Mouse (Mus musculus) heart, adult 2 months (tissue): Measurements from ENCODE around the gene Map3k21. TPM values are rescaled to one million over a fixed set of nuclear protein-coding genes. Genes with fewer than 3 reads are reported as not detected.

ENCODE experiments used
- DNase-seq, 2 experiments: peaks; one replicate each; pipeline ENCODE4 v3.0.0; 2021
- H3K27ac ChIP-seq: fragments of 200-600 bp; 2 replicates; pipeline ENCODE4 v1.8.1; 2022
- H3K27me3 ChIP-seq: fragments of 200-500 bp; 2 replicates; pipeline ENCODE4 v1.6.1; 2012; ENCODE audit warnings: mild to moderate bottlenecking, low read length, inconsistent platforms, mixed read lengths; ENCODE audit not compliant: control insufficient read depth, insufficient read depth
- H3K36me3 ChIP-seq: fragments of 200-500 bp; 2 replicates; pipeline ENCODE4 v1.6.1; 2012; ENCODE audit warnings: low read length, inconsistent platforms; ENCODE audit not compliant: control insufficient read depth, insufficient read depth
- H3K4me1 ChIP-seq: fragments of 200-500 bp; 2 replicates; pipeline ENCODE4 v1.6.1; 2011; ENCODE audit warnings: low read length; ENCODE audit not compliant: control insufficient read depth, insufficient read depth
- H3K4me3 ChIP-seq: fragments of 200-600 bp; 2 replicates; pipeline ENCODE4 v1.8.1; 2022
- H3K79me2 ChIP-seq: fragments of 200-500 bp; replicated peaks from 2 replicates; pipeline ENCODE4 v1.6.1; 2012; ENCODE audit warnings: mild to moderate bottlenecking, inconsistent platforms, low read length, moderate library complexity, mixed read lengths; ENCODE audit not compliant: control insufficient read depth, insufficient read depth
- H3K9ac ChIP-seq: fragments of 200-500 bp; 2 replicates; pipeline ENCODE4 v1.6.1; 2012; ENCODE audit warnings: low read depth, mild to moderate bottlenecking, control low read depth, inconsistent platforms, low read length, mixed read lengths
- CTCF ChIP-seq: fragments of 200-600 bp; IDR thresholded peaks from 2 replicates; pipeline ENCODE4 v1.8.1; 2022; ENCODE audit warnings: antibody characterized with exemption, mild to moderate bottlenecking, moderate library complexity
- EP300 ChIP-seq: fragments of 200-500 bp; IDR thresholded peaks from 2 replicates; pipeline ENCODE4 v1.6.1; 2011; ENCODE audit warnings: low read depth, low read length, control low read depth; ENCODE audit not compliant: insufficient read depth
- POLR2A ChIP-seq: fragments of 200-500 bp; IDR thresholded peaks from 2 replicates; pipeline ENCODE4 v1.6.1; 2011; ENCODE audit warnings: mild to moderate bottlenecking, low read depth, low read length, control low read depth; ENCODE audit not compliant: insufficient read depth
- WGBS: fragments of 180-500 bp; shearing (Covaris S2); methylation state at CpG from one replicate; pipeline ENCODE4 v1.1.7; 2018; 5-methylcytosine and 5-hydroxymethylcytosine counted together
- intact Hi-C: fragments of 180-260 bp; cut with DNase I; formaldehyde crosslinking; loops from one replicate; pipeline ENCODE4 v1.15.1; 2025
- polyA plus RNA-seq: library from polyadenylated mRNA; depleted of rRNA; stranded (reverse); fragments of >200 nt; gene quantifications from 2 replicates; pipeline ENCODE4 v1.2.3, GENCODE M21; 2012
- total RNA-seq, 2 experiments: library from RNA; stranded (reverse); gene quantifications; 2 replicates each; pipeline ENCODE4 v1.2.3; 2021

The Map3k21 gene
- total and polyA plus RNA-seq, 3 experiments = 0.51 to 1.1 (median 0.66) TPM

DNA sequence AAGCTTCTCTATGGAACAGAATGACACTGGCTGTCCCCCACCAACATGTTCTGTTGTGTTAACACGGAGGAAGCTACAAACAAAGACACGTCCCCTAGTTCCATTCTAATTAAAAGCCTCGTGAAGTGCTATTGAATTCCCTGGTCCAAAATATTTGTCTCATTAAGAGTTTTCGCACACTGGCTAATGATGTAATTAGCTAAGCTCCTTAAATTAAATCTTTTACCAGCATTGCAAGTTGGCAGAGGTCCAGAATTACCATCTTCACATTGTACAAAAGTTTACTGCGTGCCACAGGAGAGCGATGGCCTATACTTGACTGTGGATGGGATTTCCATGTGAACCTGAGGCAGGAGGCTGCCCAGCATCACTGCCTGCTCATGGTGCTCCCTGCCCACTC is 51.5 kb downstream of the Map3k21 start:
- H3K79me2 ChIP-seq = no peaks in the 10 kb centered on the region
- H3K4me3 ChIP-seq = no peak overlapping the region
- H3K27ac ChIP-seq = no peak overlapping the region
- peaks cover 4% of the 10 kb centered on the region for H3K27me3 ChIP-seq
- no peaks in the 10 kb centered on the region for H3K4me1 ChIP-seq
- H3K36me3 ChIP-seq = no peaks in the 10 kb centered on the region
- no peak for TF ChIP-seq CTCF
- no peak for TF ChIP-seq POLR2A
- TF ChIP-seq EP300 = no peak
- WGBS = 86% methylated on average over 6 of the region's 6 CpGs
- intact Hi-C loops = no loop called here
- H3K9ac ChIP-seq = no peak overlapping the region
- DNase-seq = no peak

DNA sequence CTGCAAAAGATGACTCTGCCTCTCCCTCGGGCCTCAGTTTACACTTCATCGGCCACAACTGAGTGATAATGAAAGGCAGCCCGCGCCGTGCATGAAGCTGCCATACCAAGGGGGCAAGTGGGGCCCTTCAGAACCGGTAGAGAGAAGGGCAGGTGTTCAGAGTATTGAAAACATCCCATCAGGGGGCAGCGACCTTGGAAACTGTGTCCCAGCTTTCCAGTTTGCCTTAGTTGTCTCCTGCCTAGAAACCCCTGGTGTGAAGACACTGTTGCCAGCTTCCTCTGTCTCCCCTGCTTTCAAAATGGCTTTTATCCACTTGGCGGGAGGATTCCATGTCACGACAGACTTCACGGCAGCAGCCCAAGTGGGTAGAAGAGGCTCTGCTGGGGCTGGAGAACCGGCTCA is 53.6 kb downstream of the Map3k21 start:
- WGBS = 5% methylated on average over 11 of the region's 11 CpGs
- H3K79me2 ChIP-seq = no peaks in the 10 kb centered on the region
- H3K9ac ChIP-seq = no peak overlapping the region
- H3K36me3 ChIP-seq = no peaks in the 10 kb centered on the region
- no peaks in the 10 kb centered on the region for H3K4me1 ChIP-seq
- intact Hi-C loops = no loop called here
- TF ChIP-seq POLR2A = no peak
- no peak for TF ChIP-seq CTCF
- no peak for TF ChIP-seq EP300
- DNase-seq = no peak
- H3K4me3 ChIP-seq = no peak overlapping the region
- peaks cover 5% of the 10 kb centered on the region for H3K27me3 ChIP-seq
- no peak overlapping the region for H3K27ac ChIP-seq

DNA sequence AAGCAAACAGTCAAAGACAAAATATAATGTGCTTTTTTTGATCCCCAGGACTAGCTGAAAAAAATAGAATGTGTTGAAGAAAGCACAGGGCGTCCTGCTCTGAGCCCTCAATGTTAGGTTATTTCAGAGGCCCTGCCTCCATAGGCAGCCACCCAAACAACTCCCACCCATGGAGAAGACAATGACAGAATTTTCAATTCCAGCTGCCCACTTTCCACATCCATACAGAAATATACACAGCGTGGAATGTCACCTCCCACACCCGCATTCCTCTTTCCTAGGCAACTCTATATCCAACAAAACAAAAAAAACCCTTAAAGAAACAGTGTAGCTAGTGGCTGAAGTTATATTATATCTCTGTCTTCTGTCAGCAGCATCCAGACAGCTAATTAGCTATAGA is 61.1 kb downstream of the Map3k21 start:
- intact Hi-C loops = no loop called here
- H3K4me1 ChIP-seq = no peaks in the 10 kb centered on the region
- TF ChIP-seq CTCF (no peak), POLR2A (no peak), EP300 (no peak)
- WGBS = 37% methylated on average over 3 of the region's 3 CpGs
- DNase-seq = no peak
- H3K4me3 ChIP-seq = no peak overlapping the region
- H3K27ac ChIP-seq = no peak overlapping the region
- H3K27me3 ChIP-seq = peaks cover 2% of the 10 kb centered on the region; the same call in 1 of the 2 replicates
- no peaks in the 10 kb centered on the region for H3K79me2 ChIP-seq
- no peaks in the 10 kb centered on the region for H3K36me3 ChIP-seq
- no peak overlapping the region for H3K9ac ChIP-seq

DNA sequence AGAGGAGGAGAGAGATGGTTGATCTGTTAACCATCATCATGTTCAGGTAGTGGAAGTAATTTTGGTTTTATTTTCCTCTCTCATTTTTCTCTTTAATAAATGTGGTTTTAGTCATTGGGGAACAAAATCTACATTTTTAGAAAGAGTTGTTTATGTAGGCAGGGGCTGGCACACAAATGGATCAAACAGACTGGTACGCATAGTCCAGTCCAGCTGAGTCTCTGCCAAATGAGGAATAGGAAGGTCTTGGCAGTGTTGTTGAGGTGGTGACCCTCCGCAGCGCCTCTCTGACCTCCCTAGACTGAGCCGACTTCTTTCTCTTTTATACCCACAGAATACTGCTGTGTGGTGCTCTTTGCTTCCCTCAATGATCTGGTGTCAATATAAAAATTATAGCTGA is 65.7 kb downstream of the Map3k21 start:
- no peaks in the 10 kb centered on the region for H3K27me3 ChIP-seq
- WGBS = 76% methylated on average over 4 of the region's 4 CpGs
- H3K36me3 ChIP-seq = no peaks in the 10 kb centered on the region
- no peaks in the 10 kb centered on the region for H3K4me1 ChIP-seq
- H3K79me2 ChIP-seq = no peaks in the 10 kb centered on the region
- no peak overlapping the region for H3K4me3 ChIP-seq
- intact Hi-C loops = no loop called here
- H3K9ac ChIP-seq = no peak overlapping the region
- no peak for TF ChIP-seq POLR2A
- TF ChIP-seq CTCF = no peak
- TF ChIP-seq EP300 = no peak
- DNase-seq = no peak
- H3K27ac ChIP-seq = no peak overlapping the region

DNA sequence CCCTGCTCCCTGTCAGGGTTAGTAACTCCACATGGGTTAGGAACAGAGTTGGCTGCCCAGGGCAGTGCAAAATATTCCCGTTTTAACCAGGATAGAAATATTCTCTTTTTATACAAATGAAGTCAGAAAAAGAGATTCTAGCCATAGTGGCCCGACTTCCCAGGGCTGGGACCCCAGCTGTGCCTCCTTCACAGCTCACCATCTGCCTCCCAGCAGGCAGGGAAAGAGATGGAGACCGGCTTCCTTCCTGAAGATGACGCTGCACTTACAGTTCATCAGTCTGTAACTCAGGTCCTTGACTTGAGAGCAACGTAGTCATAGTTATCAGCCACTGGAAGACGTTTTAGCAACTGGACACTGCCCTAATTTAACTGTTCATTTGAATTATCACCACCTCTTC is 70.6 kb downstream of the Map3k21 start:
- Histone ChIP-seq H3K4me3 (no peak overlapping the region), H3K79me2 (no peaks in the 10 kb centered on the region), H3K27ac (no peak overlapping the region), H3K4me1 (no peaks in the 10 kb centered on the region), H3K27me3 (no peaks in the 10 kb centered on the region), H3K9ac (no peak overlapping the region), H3K36me3 (no peaks in the 10 kb centered on the region)
- DNase-seq = no peak
- WGBS = 11% methylated on average over 6 of the region's 6 CpGs
- no peak for TF ChIP-seq EP300
- no peak for TF ChIP-seq CTCF
- TF ChIP-seq POLR2A = no peak
- intact Hi-C loops = no loop called here

DNA sequence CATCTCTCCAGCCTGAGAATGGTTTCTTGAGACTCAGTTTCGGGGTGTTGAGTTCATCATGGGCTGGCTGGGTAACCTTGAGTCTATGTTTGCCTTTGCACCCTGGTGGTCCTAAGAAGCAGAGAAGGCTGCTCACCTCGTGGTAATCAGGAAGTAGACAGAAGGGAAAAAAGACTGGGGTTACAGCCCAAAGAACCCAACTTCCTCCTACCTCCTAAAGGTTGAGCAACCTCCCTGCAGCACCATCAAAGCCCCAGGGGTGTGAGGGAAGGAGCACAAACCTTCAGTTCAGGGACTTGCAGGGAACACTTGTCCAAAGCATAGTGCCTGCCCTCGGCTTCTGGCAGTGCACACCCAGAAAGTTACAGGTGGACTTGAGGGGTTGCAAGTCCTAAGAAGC is 73.3 kb downstream of the Map3k21 start:
- Histone ChIP-seq H3K27me3 (no peaks in the 10 kb centered on the region), H3K36me3 (no peaks in the 10 kb centered on the region), H3K9ac (no peak overlapping the region), H3K4me1 (no peaks in the 10 kb centered on the region), H3K27ac (no peak overlapping the region), H3K4me3 (no peak overlapping the region), H3K79me2 (no peaks in the 10 kb centered on the region)
- 58% methylated on average over 3 of the region's 3 CpGs for WGBS
- no peak for DNase-seq
- TF ChIP-seq POLR2A (no peak), EP300 (no peak), CTCF (no peak)
- intact Hi-C loops = no loop called here
